Mouse (Mus musculus): ENCODE measurements around the gene Pole4.

- TF ChIP-seq CTCF (IDR thresholded peaks at IDR 0.05; ENCODE audit: borderline replicate concordance, extremely low read depth, insufficient read depth, insufficient read length) (no peak), POLR2A (IDR thresholded peaks at IDR 0.05; ENCODE audit: borderline replicate concordance, extremely low read depth, insufficient read depth, insufficient read length, poor library complexity, severe bottlenecking) (no peak)
Observed at GRCm38 (mm10) chr6:82728635-82729034, 23.5 kb upstream of the Pole4 start.

All from brain, embryonic 14.5 days (tissue).